Comparison of ENCODE assay signal across 9 mouse cellular contexts in the genomic region with DNA sequence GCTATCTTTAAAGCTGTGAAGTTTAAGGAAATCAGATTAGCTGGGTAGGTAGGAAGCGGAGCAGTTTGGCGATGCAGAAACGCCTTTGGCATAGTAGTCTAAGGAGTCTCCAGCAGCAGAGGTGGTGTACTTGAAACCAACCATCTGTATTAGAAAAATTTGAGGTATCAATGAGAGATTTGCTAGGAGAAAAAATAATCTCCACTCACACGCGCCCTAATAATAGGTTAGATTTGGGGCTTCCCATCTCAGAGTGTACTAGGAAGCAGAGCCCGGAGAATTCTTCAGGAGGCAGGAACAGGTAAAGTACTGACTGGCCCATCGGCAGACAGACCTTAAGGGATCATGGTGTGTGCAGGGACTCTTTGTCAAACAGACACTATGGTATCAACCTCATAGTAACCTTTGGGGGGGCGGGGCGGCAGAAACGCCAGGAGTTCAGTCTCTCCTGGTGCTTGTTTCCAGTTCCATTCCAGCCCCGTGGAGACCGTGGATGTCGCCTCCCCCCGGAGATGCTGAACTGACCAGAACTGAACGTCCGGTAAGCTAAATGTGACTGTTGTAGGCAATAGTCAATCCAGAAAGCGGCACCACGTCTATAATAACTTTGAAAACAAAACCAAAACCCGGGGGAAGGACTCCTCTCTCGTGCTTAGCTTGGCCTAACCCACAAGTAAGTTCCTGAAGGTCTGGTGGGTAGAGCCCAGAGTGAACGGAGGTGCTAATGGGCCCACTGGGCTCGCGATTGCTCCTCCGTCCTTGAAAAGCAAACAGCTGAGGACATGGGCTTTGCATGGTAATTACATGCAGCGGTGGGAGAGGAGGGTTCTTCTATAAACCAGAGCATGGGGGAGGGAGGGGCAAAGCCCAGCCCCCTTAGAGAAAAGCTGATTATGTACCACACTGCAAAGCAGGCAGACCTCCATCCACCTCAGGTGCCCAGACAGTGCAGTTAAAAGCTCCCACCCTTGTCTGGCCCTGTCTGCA. TPM values are rescaled to one million over a fixed set of nuclear protein-coding genes. Genes with fewer than 3 reads are reported as not detected.
A peak's percentile ranks its signal among the peaks of the same experiment; 100 is the strongest.
DNase-seq lines count a peak whose midpoint lies in the region; ATAC-seq and TF ChIP-seq lines count a peak whose summit lies in the region.
"Had no signal": no experiment of that assay in that cellular context is flagged by ENCODE, and none has a peak within 500 bp of the region (broad histone marks: within the 10 kb centered on the region; RNA-seq: fewer than 3 reads in every experiment).

No protein-coding gene starts in this region.

- DNase-seq in heart, postnatal 36 days: no peak
- peak; percentile 66 for DNase-seq in induced T-regulatory cell, adult 2 months (ENCODE audit: low read depth)
- DNase-seq in cerebellum, adult 2 months: no peak
- no peak for DNase-seq in urinary bladder, postnatal 4 days (ENCODE audit: low spot score in 2 of 2)
- DNase-seq in adipocyte (ENCODE audit: low spot score): no peak

- 0 out of 2 replicates have a peak overlapping the region, but pooled peaks have one; percentile 3 for H3K9ac ChIP-seq in heart, embryonic 16.5 days (ENCODE audit: low read length)
- H3K9ac ChIP-seq in midbrain, embryonic 13.5 days (replicated peaks): peak overlapping the region; percentile 2; the same call in 1 of the 2 replicates

- no peak for TF ChIP-seq CTCF in cerebellum, adult 2 months (IDR thresholded peaks at IDR 0.05; ENCODE audit: borderline replicate concordance, insufficient read depth, low read depth, low read length)

- peak overlapping the region; percentile 95 for H3K4me2 ChIP-seq in heart, embryonic 16.5 days (ENCODE audit: low read depth, low read length)
- H3K4me2 ChIP-seq in midbrain, embryonic 13.5 days (replicated peaks): peak overlapping the region; percentile 62

- H3K27me3 ChIP-seq in heart, embryonic 16.5 days (ENCODE audit: control insufficient read depth, insufficient read depth, low read length): no peaks in the 10 kb centered on the region; the same call in 1 of the 2 replicates
- H3K27me3 ChIP-seq in midbrain, embryonic 13.5 days: peaks cover 46% of the 10 kb centered on the region
- H3K27me3 ChIP-seq in cerebellum, adult 2 months (ENCODE audit: control insufficient read depth, insufficient read depth, low read length): no peaks in the 10 kb centered on the region; the same call in 1 of the 2 replicates

- no peak overlapping the region for H3K27ac ChIP-seq in heart, embryonic 16.5 days (ENCODE audit: low read length)
- no peak overlapping the region for H3K27ac ChIP-seq in midbrain, embryonic 13.5 days
- H3K27ac ChIP-seq in cerebellum, adult 2 months (ENCODE audit: insufficient read depth, low read length): no peak overlapping the region

- H3K4me1 ChIP-seq in heart, embryonic 16.5 days (ENCODE audit: control insufficient read depth, insufficient read depth, low read length): peaks cover 5% of the 10 kb centered on the region
- H3K4me1 ChIP-seq in midbrain, embryonic 13.5 days (replicated peaks): peaks cover 31% of the 10 kb centered on the region
- H3K4me1 ChIP-seq in cerebellum, adult 2 months (ENCODE audit: control insufficient read depth, insufficient read depth, low read length): no peaks in the 10 kb centered on the region

- TF ChIP-seq POLR2A in cerebellum, adult 2 months (IDR thresholded peaks at IDR 0.05; ENCODE audit: borderline replicate concordance, insufficient read depth, low read length): no peak

- no peak for ATAC-seq in heart, embryonic 16.5 days (replicated peaks; ENCODE audit: extremely low read depth, insufficient read depth, low FRiP score)
- peak; percentile 30 for ATAC-seq in common myeloid progenitor, adult 5-6 weeks (replicated peaks; ENCODE audit: low read depth, poor library complexity, severe bottlenecking)
- peak; percentile 75 for ATAC-seq in midbrain, embryonic 13.5 days
- ATAC-seq: Patski had no signal

- no peaks in the 10 kb centered on the region for H3K9me3 ChIP-seq in heart, embryonic 16.5 days (replicated peaks; ENCODE audit: control insufficient read depth, low read length)
- no peaks in the 10 kb centered on the region for H3K9me3 ChIP-seq in midbrain, embryonic 13.5 days

- 22% methylated on average over 25 of the region's 25 CpGs for WGBS in heart, embryonic 16.5 days
- 6% methylated on average over 25 of the region's 25 CpGs for WGBS in midbrain, embryonic 13.5 days
- WGBS in cerebellum, adult 2 months: 69% methylated on average over 25 of the region's 25 CpGs

- peak overlapping the region; percentile 74 for H3K4me3 ChIP-seq in heart, embryonic 16.5 days (ENCODE audit: low read length)
- peak overlapping the region; percentile 43 for H3K4me3 ChIP-seq in midbrain, embryonic 13.5 days (replicated peaks)
- H3K4me3 ChIP-seq in cerebellum, adult 2 months (replicated peaks; ENCODE audit: insufficient read depth, low read depth, low read length): no peak overlapping the region

- intact Hi-C loops in heart, postnatal 36 days (cut with DNase I): loop anchor here (2.0 kb wide), 1 partner anchor 16 kb away; the partner anchor contains the start of gene Hlcs

- no peaks in the 10 kb centered on the region for H3K36me3 ChIP-seq in heart, embryonic 16.5 days (ENCODE audit: control insufficient read depth, insufficient read depth)
- H3K36me3 ChIP-seq in midbrain, embryonic 13.5 days: no peaks in the 10 kb centered on the region

RNA-seq across cellular contexts. Expression of gene Ripply3, which starts 1.0 kb away (rescaled TPM):
- polyA plus RNA-seq in heart, embryonic 16.5 days (2015; fragmentation: Nextera tagmentation; extraction: Ambion mirVana): 4.9 TPM in 2 replicates
- 1 to 10 TPM; 3.7 to 5.1 TPM for total RNA-seq in heart, postnatal 36 days (2021)
- not detected in 2 replicates for total RNA-seq in common myeloid progenitor, adult 5-6 weeks (2017)
- 1.2 and 1.3 TPM in 2 replicates for polyA plus RNA-seq in midbrain, embryonic 13.5 days (2015; fragmentation: Nextera tagmentation; extraction: Ambion mirVana)
- 0.46 TPM in 2 replicates for polyA plus RNA-seq in cerebellum, adult 2 months (2012; rRNA removed)
- polyA plus RNA-seq: Patski had no signal

RNA-seq across cellular contexts. Expression of gene Hlcs, which starts 15.8 kb away (rescaled TPM):
- polyA plus RNA-seq in heart, embryonic 16.5 days (2015; fragmentation: Nextera tagmentation; extraction: Ambion mirVana): 6.8 and 7.1 TPM in 2 replicates
- total RNA-seq in heart, postnatal 36 days (2021): 1 to 10 TPM; 4.8 to 6.7 TPM
- total RNA-seq in common myeloid progenitor, adult 5-6 weeks (2017): 8.7 and 11.3 TPM in 2 replicates
- polyA plus RNA-seq in midbrain, embryonic 13.5 days (2015; fragmentation: Nextera tagmentation; extraction: Ambion mirVana): 9.2 and 9.8 TPM in 2 replicates
- polyA plus RNA-seq in cerebellum, adult 2 months (2012; rRNA removed): 17.5 and 19.3 TPM in 2 replicates

RNA-seq across cellular contexts. Expression of gene Ttc3, which starts 41.2 kb away (rescaled TPM):
- polyA plus RNA-seq in heart, embryonic 16.5 days (2015; fragmentation: Nextera tagmentation; extraction: Ambion mirVana): 141 and 148 TPM in 2 replicates
- 10 to 100 TPM; 75.4 to 82.1 TPM for total RNA-seq in heart, postnatal 36 days (2021)
- 243 and 254 TPM in 2 replicates for total RNA-seq in common myeloid progenitor, adult 5-6 weeks (2017)
- polyA plus RNA-seq in midbrain, embryonic 13.5 days (2015; fragmentation: Nextera tagmentation; extraction: Ambion mirVana): 803 and 871 TPM in 2 replicates
- polyA plus RNA-seq in cerebellum, adult 2 months (2012; rRNA removed): 295 and 301 TPM in 2 replicates

RNA-seq across cellular contexts. Expression of gene Pigp, which starts 42.5 kb away (rescaled TPM):
- 105 and 119 TPM in 2 replicates for polyA plus RNA-seq in heart, embryonic 16.5 days (2015; fragmentation: Nextera tagmentation; extraction: Ambion mirVana)
- 100 to 1,000 TPM in 1 of 2 experiments, 10 to 100 TPM in 1; 99.1 to 103 TPM for total RNA-seq in heart, postnatal 36 days (2021)
- total RNA-seq in common myeloid progenitor, adult 5-6 weeks (2017): 15.8 and 31.0 TPM in 2 replicates
- 134 and 157 TPM in 2 replicates for polyA plus RNA-seq in midbrain, embryonic 13.5 days (2015; fragmentation: Nextera tagmentation; extraction: Ambion mirVana)
- 73.6 and 83.0 TPM in 2 replicates for polyA plus RNA-seq in cerebellum, adult 2 months (2012; rRNA removed)
